7 mouse cellular contexts compared by ENCODE assay signal in the genomic region with DNA sequence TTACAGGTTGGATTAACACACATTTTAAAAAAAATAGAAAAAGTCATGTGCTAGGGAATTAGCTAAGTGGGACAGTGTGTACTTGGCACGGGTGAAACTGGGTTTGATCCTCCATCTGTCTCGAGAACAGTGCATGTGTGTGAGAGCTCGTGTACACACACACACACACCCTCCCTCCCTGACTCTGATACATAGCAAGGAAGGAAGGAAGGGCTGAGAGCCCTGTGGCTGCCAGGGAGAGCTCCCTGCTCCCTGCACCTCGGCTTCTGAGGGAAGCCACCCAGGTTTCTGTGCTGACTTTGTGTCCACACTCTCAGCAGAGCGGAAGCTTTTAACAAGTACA.
DNase-seq lines count a peak whose midpoint lies in the region; ATAC-seq and TF ChIP-seq lines count a peak whose summit lies in the region.

No protein-coding gene starts in this region.

- DNase-seq in ZHBTc4 (ENCODE audit: low read depth, low spot score), result peak; percentile 53
- peak; percentile 32 for DNase-seq in hindbrain, postnatal 0 days (ENCODE audit: low spot score)
- no peak for DNase-seq in spleen, postnatal 14 days (ENCODE audit: low spot score in 2 of 2)

- ATAC-seq in forebrain, embryonic 12.5 days (ENCODE audit: low FRiP score), result peak; percentile 55
- ATAC-seq in hindbrain, postnatal 0 days, result peak; percentile 57; the same call in 1 of the 2 replicates
- ATAC-seq in lung, embryonic 16.5 days (ENCODE audit: low read depth), result peak; percentile 81

- H3K27ac ChIP-seq in forebrain, embryonic 12.5 days, result 0 out of 2 replicates have a peak overlapping the region, but pooled peaks have one; percentile 65
- peak overlapping the region; percentile 60; the same call in 1 of the 2 replicates for H3K27ac ChIP-seq in hindbrain, postnatal 0 days
- H3K27ac ChIP-seq in lung, embryonic 16.5 days (ENCODE audit: low read length), result peak overlapping the region; percentile 89
- H3K27ac ChIP-seq in small intestine, adult 2 months (ENCODE audit: insufficient read depth, low read depth, low read length), result peak overlapping the region; percentile 46

- H3K27me3 ChIP-seq in E14TG2a.4 (ENCODE audit: insufficient read depth, low read length), result no peaks in the 10 kb centered on the region
- H3K27me3 ChIP-seq in forebrain, embryonic 12.5 days, result peaks cover 4% of the 10 kb centered on the region; the same call in 1 of the 2 replicates
- H3K27me3 ChIP-seq in hindbrain, postnatal 0 days (ENCODE audit: insufficient read depth, low read length), result no peaks in the 10 kb centered on the region
- no peaks in the 10 kb centered on the region for H3K27me3 ChIP-seq in lung, embryonic 16.5 days (ENCODE audit: control insufficient read depth, insufficient read depth, low read depth, low read length)
- no peaks in the 10 kb centered on the region for H3K27me3 ChIP-seq in small intestine, adult 2 months (ENCODE audit: control insufficient read depth, insufficient read depth, low read length)

- 4% methylated on average over 3 of the region's 5 CpGs for WGBS in forebrain, embryonic 12.5 days
- WGBS in hindbrain, postnatal 0 days, result 11% methylated on average over 5 of the region's 5 CpGs
- 12% methylated on average over 5 of the region's 5 CpGs for WGBS in lung, embryonic 16.5 days
- WGBS in small intestine, adult 2 months, result 11% methylated on average over 5 of the region's 5 CpGs

- peaks cover 76% of the 10 kb centered on the region for H3K4me1 ChIP-seq in E14TG2a.4 (replicated peaks; ENCODE audit: low read depth, low read length)
- peaks cover 34% of the 10 kb centered on the region for H3K4me1 ChIP-seq in forebrain, embryonic 12.5 days
- H3K4me1 ChIP-seq in hindbrain, postnatal 0 days (ENCODE audit: insufficient read depth, low read length), result peaks cover 16% of the 10 kb centered on the region
- peaks cover 29% of the 10 kb centered on the region for H3K4me1 ChIP-seq in lung, embryonic 16.5 days (replicated peaks; ENCODE audit: control insufficient read depth, insufficient read depth, low read length)
- peaks cover 36% of the 10 kb centered on the region for H3K4me1 ChIP-seq in small intestine, adult 2 months (ENCODE audit: control insufficient read depth, insufficient read depth, insufficient read length, low read length)

- H3K9me3 ChIP-seq in E14TG2a.4 (ENCODE audit: low read length), result no peaks in the 10 kb centered on the region
- H3K9me3 ChIP-seq in forebrain, embryonic 12.5 days, result no peaks in the 10 kb centered on the region
- no peaks in the 10 kb centered on the region for H3K9me3 ChIP-seq in hindbrain, postnatal 0 days (ENCODE audit: low read length)
- H3K9me3 ChIP-seq in lung, embryonic 16.5 days (ENCODE audit: control insufficient read depth, low read length), result no peaks in the 10 kb centered on the region

- H3K36me3 ChIP-seq in E14TG2a.4 (ENCODE audit: insufficient read depth, low read length), result peaks cover 6% of the 10 kb centered on the region; the same call in 1 of the 2 replicates
- no peaks in the 10 kb centered on the region for H3K36me3 ChIP-seq in forebrain, embryonic 12.5 days (replicated peaks)
- no peaks in the 10 kb centered on the region for H3K36me3 ChIP-seq in hindbrain, postnatal 0 days (ENCODE audit: insufficient read depth, low read length)
- H3K36me3 ChIP-seq in lung, embryonic 16.5 days (ENCODE audit: control insufficient read depth, insufficient read depth, low read length), result no peaks in the 10 kb centered on the region
- no peaks in the 10 kb centered on the region for H3K36me3 ChIP-seq in small intestine, adult 2 months (ENCODE audit: control insufficient read depth, insufficient read depth, low read length)

- peak overlapping the region; percentile 51 for H3K4me2 ChIP-seq in forebrain, embryonic 12.5 days
- peak overlapping the region; percentile 52 for H3K4me2 ChIP-seq in hindbrain, postnatal 0 days (ENCODE audit: low read depth, low read length)
- peak overlapping the region; percentile 38 for H3K4me2 ChIP-seq in lung, embryonic 16.5 days (ENCODE audit: low read depth, low read length)

- H3K4me3 ChIP-seq in E14TG2a.4 (replicated peaks; ENCODE audit: low read length), result peak overlapping the region; percentile 56
- H3K4me3 ChIP-seq in forebrain, embryonic 12.5 days (replicated peaks), result no peak overlapping the region
- no peak overlapping the region for H3K4me3 ChIP-seq in hindbrain, postnatal 0 days (ENCODE audit: low read length)
- H3K4me3 ChIP-seq in lung, embryonic 16.5 days (ENCODE audit: low read length), result no peak overlapping the region
- no peak overlapping the region for H3K4me3 ChIP-seq in small intestine, adult 2 months (ENCODE audit: low read depth, low read length)

- H3K9ac ChIP-seq in forebrain, embryonic 12.5 days, result no peak overlapping the region
- H3K9ac ChIP-seq in hindbrain, postnatal 0 days (replicated peaks; ENCODE audit: low read length), result no peak overlapping the region
- peak overlapping the region; percentile 3 for H3K9ac ChIP-seq in lung, embryonic 16.5 days (ENCODE audit: low read length)

- TF ChIP-seq CTCF in E14TG2a.4 (conservative IDR thresholded peaks at IDR 0.05; ENCODE audit: low read length), result no peak
- no peak for TF ChIP-seq CTCF in hindbrain, postnatal 0 days (IDR thresholded peaks at IDR 0.05; ENCODE audit: low read depth)
- TF ChIP-seq CTCF in small intestine, adult 2 months (IDR thresholded peaks at IDR 0.05; ENCODE audit: extremely low read depth, insufficient read length, insufficient replicate concordance, low read depth, low read length), result no peak

- no peak for TF ChIP-seq POLR2A in small intestine, adult 2 months (IDR thresholded peaks at IDR 0.05; ENCODE audit: low read depth, low read length)

Comparison
In these comparisons a context has a peak if more than half of its experiments do, and no peak if none do; other contexts are left out.
1. DNase-seq: peak in ZHBTc4 (single experiment) and hindbrain, postnatal 0 days (single experiment); none in spleen, postnatal 14 days (0 of 2).
2. Peak in every context shown above with its lines, with median percentiles within 50 percentile points of each other: ATAC-seq, H3K27ac ChIP-seq and H3K4me2 ChIP-seq.